Mouse (Mus musculus): Measurements from ENCODE around the gene Trim72.

Trim72 gene

DNA sequence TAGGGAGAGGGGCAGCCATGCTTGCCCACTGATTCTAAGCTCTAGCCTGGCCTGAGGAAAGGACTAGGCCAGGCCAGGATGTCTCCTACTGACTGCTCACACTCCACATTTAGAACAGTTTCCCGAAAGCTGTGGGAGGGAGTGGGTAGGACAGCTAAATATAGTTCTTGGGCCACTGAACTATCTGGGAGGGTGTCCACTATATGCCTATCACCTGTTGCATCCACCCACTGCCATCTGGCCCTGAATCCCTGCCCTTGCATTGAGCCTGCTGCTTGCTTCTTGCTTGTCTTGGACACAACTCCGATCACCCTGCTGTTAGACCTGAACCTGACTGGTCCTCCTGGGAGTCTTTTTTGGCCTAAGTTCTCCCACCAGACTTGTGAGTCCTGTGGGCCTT is at the start of gene Trim72:
Gene Trim72 (plus strand): TSS at position 262 of the 400 bp plus-strand sequence.
- no peak for DNase-seq (ENCODE audit: low spot score in 2 of 2)

- no peak for DNase-seq (ENCODE audit: low spot score in 2 of 2)
These were observed 44.4 kb upstream of the Trim72 start for GRCm38 (mm10) chr7:127959364-127959763.

- no peak for DNase-seq (ENCODE audit: low spot score in 2 of 2)
These were observed 37.3 kb upstream of the Trim72 start for GRCm38 (mm10) chr7:127966371-127966918.

DNA sequence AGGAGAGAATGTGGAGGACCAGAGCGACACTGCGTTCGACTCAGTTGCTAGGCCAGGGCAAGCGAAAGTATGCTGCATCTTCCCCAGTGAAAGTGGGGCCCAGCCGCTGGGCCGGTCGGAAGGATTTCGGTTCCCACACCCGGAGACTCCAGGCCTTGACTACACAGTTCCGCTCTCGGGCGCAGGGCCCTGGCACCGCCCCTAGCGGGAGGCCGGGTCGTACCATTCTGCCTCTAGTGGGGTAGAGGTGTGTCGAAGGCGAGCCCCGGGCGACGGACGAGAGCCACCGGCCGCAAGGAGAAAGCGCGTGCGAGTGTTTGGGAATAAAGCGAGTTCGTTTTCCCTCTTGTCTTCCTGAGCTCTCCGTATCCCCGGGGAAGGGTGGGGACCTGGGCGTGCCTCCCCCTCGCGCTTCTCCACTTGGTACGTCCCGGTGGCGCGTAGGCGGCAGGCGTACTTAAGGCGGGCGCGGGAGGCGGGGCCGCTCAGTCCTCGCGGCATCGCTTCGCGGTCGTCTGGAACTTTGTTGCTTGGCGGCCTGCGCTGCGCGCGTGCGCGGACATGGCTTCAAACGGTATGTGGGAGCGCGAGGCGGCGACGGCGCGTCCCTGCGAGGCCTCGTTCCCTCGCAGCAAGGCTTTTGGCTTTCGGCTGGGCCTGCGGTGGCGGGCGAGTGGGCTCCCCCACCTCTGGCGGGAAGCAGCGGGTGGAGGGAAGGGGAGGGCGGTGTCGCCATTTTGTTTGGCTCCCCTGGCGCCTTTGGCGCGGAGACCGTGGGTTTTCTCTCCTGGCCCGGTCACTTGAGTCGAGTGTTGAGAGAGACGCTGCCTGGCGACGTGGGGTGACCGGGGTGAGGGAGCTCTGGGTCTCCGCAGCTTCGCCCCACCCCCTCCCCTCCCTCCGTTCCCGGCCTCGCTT is 36.5 kb upstream of the Trim72 start, which contains the start of gene Fus:
Gene Fus (plus strand): TSS at position 454 of the 918 bp plus-strand sequence.
- DNase-seq (ENCODE audit: low spot score in 2 of 2): peak; percentile 86 to 89

DNA sequence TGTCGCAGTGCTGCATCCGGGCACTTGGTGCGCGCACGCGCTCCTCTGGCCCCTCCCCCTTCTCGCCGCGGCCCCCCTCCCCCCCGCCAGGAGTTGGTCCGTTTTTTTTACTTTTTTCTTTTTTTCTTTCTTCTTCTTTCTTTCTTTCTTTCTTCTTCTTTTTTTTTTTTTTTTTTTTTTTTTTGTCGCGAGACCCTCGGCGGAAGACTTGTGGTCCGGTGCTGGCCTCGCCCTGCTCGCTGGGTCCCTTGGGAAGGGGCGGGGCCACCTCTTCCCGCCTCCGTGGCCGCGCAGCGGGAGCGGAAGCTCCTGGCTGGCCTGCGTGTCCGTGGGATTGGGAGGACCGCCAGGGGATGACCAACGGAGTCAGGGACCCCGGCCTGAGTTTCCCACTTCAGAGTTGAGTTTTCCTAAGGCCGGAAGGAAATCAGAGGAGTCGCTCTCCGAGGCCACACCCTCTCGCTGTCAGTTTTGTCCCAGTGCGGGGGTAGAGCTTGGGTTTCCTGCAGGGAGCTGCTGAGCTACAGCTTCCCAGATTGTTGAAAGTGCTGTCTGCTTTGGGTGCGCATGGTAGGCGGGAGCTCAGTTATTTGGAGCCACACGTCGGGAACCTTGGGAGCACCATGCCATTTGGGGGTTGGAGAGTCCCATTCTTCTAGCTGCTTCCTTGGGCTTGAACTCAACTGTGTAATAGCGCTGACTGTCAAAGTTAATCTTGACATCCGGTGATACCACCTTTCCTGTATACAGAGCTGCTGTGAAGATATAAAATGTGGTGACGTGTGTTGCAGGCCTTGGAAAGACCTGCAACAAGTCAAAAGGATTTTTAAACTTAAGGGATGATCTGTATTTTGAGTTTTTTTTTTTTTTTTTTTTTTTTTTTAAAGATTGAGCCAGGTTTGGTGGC is 35.6 kb upstream of the Trim72 start:
- peak; percentile 56 to 59 for DNase-seq (ENCODE audit: low spot score in 2 of 2)

GRCm38 (mm10) chr7:127974413-127974930 is 29.3 kb upstream of the Trim72 start:
- no peak for DNase-seq (ENCODE audit: low spot score in 2 of 2)

GRCm38 (mm10) chr7:127978856-127979255 is 24.9 kb upstream of the Trim72 start:
- no peak for DNase-seq (ENCODE audit: low spot score in 2 of 2)

DNA sequence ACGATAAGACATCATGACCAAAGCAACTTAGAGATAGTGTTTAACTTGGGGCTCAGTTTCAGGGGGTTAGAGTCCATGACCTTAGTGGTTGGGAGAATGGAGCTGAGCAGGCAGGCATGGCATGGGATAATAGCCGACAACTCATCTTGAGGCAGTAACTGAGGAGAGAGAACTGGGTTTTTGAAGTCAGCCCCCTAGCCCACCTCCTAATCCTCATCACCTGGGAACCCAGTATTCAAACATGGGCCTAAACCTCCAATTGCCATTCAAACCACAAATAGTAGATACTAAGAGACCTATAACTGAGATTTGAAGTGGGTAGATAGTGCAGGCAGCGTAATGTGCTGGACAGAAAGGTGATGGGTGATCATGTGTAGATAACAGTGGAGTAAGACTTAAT is 23.1 kb upstream of the Trim72 start:
- no peak for DNase-seq (ENCODE audit: low spot score in 2 of 2)

GRCm38 (mm10) chr7:127988904-127989303 is 14.8 kb upstream of the Trim72 start:
- no peak for DNase-seq (ENCODE audit: low spot score in 2 of 2)

- DNase-seq (ENCODE audit: low spot score in 2 of 2): peak; percentile 44 to 56
These were observed 11.9 kb upstream of the Trim72 start for GRCm38 (mm10) chr7:127991643-127992487.

DNA sequence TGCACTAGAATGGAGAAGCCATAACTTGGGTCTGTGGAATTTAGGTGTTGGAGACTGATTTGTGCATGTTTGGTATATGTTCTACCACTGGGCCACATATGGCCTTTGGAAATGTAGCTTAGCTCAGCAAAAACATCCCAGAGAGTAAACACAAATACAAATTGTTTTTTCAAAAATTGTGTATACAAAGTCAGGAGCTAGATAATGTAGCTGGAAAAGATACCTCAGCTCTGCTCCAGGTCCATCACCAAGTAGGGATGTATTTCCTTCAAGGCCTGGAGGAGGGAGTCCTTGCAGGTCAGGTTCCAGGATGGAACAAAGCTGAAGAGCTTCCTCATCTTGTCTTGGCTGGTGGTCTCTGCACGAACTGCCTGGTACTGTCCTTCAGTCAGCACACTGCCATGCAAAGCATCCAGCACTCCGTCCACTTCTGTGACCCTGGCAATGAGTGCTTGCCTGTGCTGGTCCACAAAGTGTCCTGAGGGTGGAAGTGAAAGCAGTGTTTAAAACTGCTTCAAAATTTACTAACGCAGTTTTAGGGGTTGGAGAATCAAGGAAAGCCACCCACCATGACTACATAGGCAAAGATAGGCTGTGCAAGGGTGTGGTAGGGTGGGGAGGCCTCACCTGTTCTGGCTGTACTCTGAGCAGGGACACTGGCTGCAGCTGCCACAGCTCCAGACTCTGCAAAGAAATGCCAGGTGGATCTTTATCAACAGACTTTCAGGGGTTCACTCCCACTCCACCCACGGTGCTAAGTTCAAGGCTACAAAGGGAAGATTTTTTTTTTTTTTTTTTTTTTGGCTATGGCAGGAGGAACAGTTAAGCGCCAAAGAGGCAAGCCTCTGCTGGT is 11.0 kb upstream of the Trim72 start:
- no peak for DNase-seq (ENCODE audit: low spot score in 2 of 2)

- no peak for DNase-seq (ENCODE audit: low spot score in 2 of 2)
These were observed 10.3 kb upstream of the Trim72 start, which contains the start of gene Pycard for GRCm38 (mm10) chr7:127993341-127993977. Pycard (minus strand) TSS chr7:127993867.

- no peak for DNase-seq (ENCODE audit: low spot score in 2 of 2)
These were observed 4.3 kb upstream of the Trim72 start for GRCm38 (mm10) chr7:127999436-127999835.

GRCm38 (mm10) chr7:128000068-128000950 is 3.4 kb upstream of the Trim72 start:
- DNase-seq (ENCODE audit: low spot score in 2 of 2): no peak

GRCm38 (mm10) chr7:128003098-128003497 is 651 bp upstream of the Trim72 start:
- DNase-seq (ENCODE audit: low spot score in 2 of 2): no peak

DNA sequence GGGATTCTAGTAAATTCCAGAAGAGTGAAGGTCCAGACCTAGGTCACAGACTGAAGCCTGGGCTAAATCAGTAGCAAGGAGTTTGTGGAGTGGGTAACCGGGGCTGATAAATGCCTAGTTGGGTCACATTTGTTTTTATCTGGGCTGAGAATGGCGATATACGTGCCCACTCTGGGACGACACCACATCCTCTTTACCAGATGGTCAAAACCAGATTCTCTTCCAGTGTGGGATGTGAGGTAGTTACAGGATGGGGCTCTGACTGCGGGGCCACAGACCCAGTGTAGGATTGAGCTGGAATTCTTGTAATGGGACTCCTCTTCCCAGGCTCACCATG is 369 bp downstream of the Trim72 start:
- DNase-seq (ENCODE audit: low spot score in 2 of 2): no peak

DNA sequence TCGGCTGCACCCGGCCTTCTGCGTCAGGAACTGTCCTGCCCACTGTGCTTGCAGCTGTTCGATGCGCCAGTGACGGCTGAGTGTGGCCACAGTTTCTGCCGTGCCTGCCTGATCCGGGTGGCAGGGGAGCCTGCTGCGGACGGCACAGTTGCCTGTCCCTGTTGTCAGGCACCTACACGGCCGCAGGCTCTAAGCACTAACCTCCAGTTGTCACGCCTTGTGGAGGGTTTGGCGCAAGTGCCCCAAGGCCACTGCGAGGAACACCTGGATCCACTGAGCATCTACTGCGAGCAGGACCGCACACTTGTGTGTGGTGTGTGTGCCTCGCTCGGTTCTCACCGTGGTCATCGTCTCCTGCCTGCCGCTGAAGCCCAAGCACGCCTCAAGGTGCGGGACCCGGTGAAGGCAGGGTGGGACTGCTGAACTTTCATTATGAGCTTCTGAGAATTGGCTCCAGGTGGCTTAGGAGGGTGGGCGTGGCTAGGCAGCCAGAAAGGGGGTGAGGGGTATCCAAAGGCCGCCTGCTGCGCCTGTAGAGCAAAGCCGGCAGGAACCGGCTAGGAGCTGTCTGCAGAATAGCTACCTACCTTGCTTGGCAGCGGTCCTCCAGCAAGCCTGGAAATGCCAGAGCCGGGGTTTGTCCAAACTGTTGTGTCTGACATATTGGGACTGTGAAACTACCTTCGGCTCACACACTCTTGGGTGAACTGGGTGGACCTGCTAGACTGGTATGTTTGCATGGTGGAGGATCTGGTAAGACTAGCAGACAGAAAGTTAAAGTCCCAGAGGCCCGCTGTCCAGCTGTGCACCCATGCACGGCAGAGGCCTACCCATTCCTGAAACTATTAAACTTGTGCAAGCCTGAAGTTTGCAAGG is 976 bp downstream of the Trim72 start:
- DNase-seq (ENCODE audit: low spot score in 2 of 2): no peak

Data from right cerebral cortex, postnatal 36 days (tissue).